In the genomic region with DNA sequence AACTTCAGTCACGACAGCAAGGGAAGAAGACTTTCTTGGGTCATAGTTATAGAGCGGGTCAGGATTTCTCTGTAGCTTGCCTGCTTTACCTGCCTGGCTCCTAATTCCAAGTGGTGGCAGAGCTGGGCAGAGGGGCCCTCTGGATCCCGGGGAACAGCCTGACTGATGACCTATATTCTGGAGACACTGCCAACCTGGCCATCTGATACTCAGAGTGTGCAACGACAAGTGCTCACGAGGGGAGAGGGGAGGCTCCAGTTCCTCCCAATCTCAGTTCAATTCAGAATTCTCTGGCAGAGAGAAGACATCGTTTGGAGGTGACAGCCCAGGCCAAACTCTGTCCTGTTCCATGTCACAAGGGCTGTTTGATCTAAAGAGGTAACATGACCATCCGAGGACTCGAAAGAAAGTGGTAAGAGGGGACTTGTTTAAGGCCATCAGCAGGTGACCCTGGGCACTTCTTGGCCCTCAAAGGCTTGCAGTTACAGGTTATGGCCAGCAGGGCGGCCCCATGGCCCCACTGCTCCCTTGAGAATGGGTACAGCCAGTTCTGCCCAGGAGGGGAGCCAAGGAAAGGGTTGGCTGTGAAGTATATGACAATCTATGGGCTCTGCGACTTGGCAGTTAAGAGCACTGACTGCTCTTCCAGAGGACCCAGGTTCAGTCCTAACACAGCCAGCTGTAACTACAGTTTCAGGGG, we compare ENCODE assay signal across 10 mouse cellular contexts. TPM values are rescaled to one million over a fixed set of nuclear protein-coding genes. Genes with fewer than 3 reads are reported as not detected.
DNase-seq lines count a peak whose midpoint lies in the region; ATAC-seq and TF ChIP-seq lines count a peak whose summit lies in the region.
"Had no signal": no experiment of that assay in that cellular context is flagged by ENCODE, and none has a peak within 500 bp of the region (broad histone marks: within the 10 kb centered on the region; RNA-seq: fewer than 3 reads in every experiment).

No protein-coding gene starts in this region.

- H3K27ac ChIP-seq in spleen, adult 2 months (ENCODE audit: insufficient read depth, low read length): no peak overlapping the region
- no peak overlapping the region for H3K27ac ChIP-seq in stomach, postnatal 0 days (replicated peaks)
- no peak overlapping the region for H3K27ac ChIP-seq in forebrain, embryonic 15.5 days (replicated peaks)
- H3K27ac ChIP-seq: liver, embryonic 13.5 days had no signal

- no peak overlapping the region for H3K4me2 ChIP-seq in stomach, postnatal 0 days (replicated peaks; ENCODE audit: low read depth)
- no peak overlapping the region for H3K4me2 ChIP-seq in forebrain, embryonic 15.5 days (replicated peaks)
- H3K4me2 ChIP-seq: liver, embryonic 13.5 days had no signal

- DNase-seq in heart, adult 18-20 months: peak; percentile 49 to 62
- DNase-seq in heart, postnatal 25 days (ENCODE audit: low spot score): no peak
- no peak for DNase-seq in spleen, adult 2 months (ENCODE audit: low read depth in 1 of 2, low spot score in 2 of 2)
- no peak for DNase-seq in spleen, postnatal 4 days (ENCODE audit: low spot score in 2 of 2)
- peak; percentile 74 for DNase-seq in cerebellum, adult 9-11 months
- no peak for DNase-seq in stomach, postnatal 0 days (ENCODE audit: low spot score)
- DNase-seq in urinary bladder, postnatal 36 days (ENCODE audit: low spot score in 2 of 2): no peak
- DNase-seq: liver, embryonic 13.5 days had no signal

- H3K4me1 ChIP-seq in spleen, adult 2 months (ENCODE audit: control insufficient read depth, insufficient read depth, insufficient read length): peaks cover 28% of the 10 kb centered on the region; the same call in 1 of the 2 replicates
- H3K4me1 ChIP-seq in stomach, postnatal 0 days (replicated peaks; ENCODE audit: control insufficient read depth, insufficient read depth): no peaks in the 10 kb centered on the region
- peaks cover 21% of the 10 kb centered on the region for H3K4me1 ChIP-seq in forebrain, embryonic 15.5 days

- TF ChIP-seq CTCF in spleen, adult 2 months (IDR thresholded peaks at IDR 0.05; ENCODE audit: extremely low read depth, insufficient read depth, insufficient read length, insufficient replicate concordance): peak; percentile 47; the same call in 1 of the 2 replicates
- TF ChIP-seq CTCF in stomach, postnatal 0 days (IDR thresholded peaks at IDR 0.05; ENCODE audit: low read depth): peak; percentile 66

- no peak for ATAC-seq in stomach, postnatal 0 days (ENCODE audit: low FRiP score, low TSS enrichment)
- ATAC-seq in forebrain, embryonic 15.5 days (replicated peaks): no peak
- ATAC-seq: Patski had no signal

- no peak overlapping the region for H3K9ac ChIP-seq in stomach, postnatal 0 days (ENCODE audit: low read length)
- no peak overlapping the region for H3K9ac ChIP-seq in forebrain, embryonic 15.5 days (replicated peaks)
- H3K9ac ChIP-seq: liver, embryonic 13.5 days had no signal

- TF ChIP-seq EP300 in stomach, postnatal 0 days (optimal IDR thresholded peaks at IDR 0.05): no peak

- WGBS in spleen, adult 2 months: 89% methylated on average over 10 of the region's 10 CpGs
- WGBS in stomach, postnatal 0 days: 79% methylated on average over 10 of the region's 10 CpGs
- WGBS in forebrain, embryonic 15.5 days: 79% methylated on average over 10 of the region's 10 CpGs

- no peak for TF ChIP-seq POLR2A in spleen, adult 2 months (IDR thresholded peaks at IDR 0.05; ENCODE audit: low read depth, low read length)

- H3K9me3 ChIP-seq in stomach, postnatal 0 days (ENCODE audit: control insufficient read depth, low read length): no peaks in the 10 kb centered on the region
- no peaks in the 10 kb centered on the region for H3K9me3 ChIP-seq in forebrain, embryonic 15.5 days
- H3K9me3 ChIP-seq: liver, embryonic 13.5 days had no signal

- H3K36me3 ChIP-seq in spleen, adult 2 months (ENCODE audit: control insufficient read depth, insufficient read depth, low read length): no peaks in the 10 kb centered on the region
- no peaks in the 10 kb centered on the region for H3K36me3 ChIP-seq in stomach, postnatal 0 days (ENCODE audit: control insufficient read depth, insufficient read depth, low read length)
- H3K36me3 ChIP-seq in forebrain, embryonic 15.5 days: no peaks in the 10 kb centered on the region

- intact Hi-C loops in heart, postnatal 25 days (cut with DNase I): loop anchor here (5.0 kb wide), 1 partner anchor 37 kb away; no protein-coding TSS in a partner anchor

- H3K27me3 ChIP-seq in spleen, adult 2 months (ENCODE audit: control insufficient read depth, insufficient read depth, low read length): no peaks in the 10 kb centered on the region
- H3K27me3 ChIP-seq in stomach, postnatal 0 days (ENCODE audit: control insufficient read depth, insufficient read depth, low read length): no peaks in the 10 kb centered on the region
- H3K27me3 ChIP-seq in forebrain, embryonic 15.5 days: no peaks in the 10 kb centered on the region
- H3K27me3 ChIP-seq: liver, embryonic 13.5 days; Patski had no signal

- H3K4me3 ChIP-seq in spleen, adult 2 months (ENCODE audit: extremely low read depth, insufficient read depth, insufficient read length): no peak overlapping the region
- H3K4me3 ChIP-seq in stomach, postnatal 0 days (ENCODE audit: low read depth, low read length): no peak overlapping the region
- H3K4me3 ChIP-seq in forebrain, embryonic 15.5 days: no peak overlapping the region
- H3K4me3 ChIP-seq: liver, embryonic 13.5 days had no signal

RNA-seq across cellular contexts. Expression of gene Selenon, which starts 38.4 kb away (rescaled TPM):
- total RNA-seq in heart, adult 18-20 months (2021): 10 to 100 TPM; 16.8 to 17.0 TPM
- total RNA-seq in heart, postnatal 25 days (2021): 10 to 100 TPM; 21.0 to 22.2 TPM
- polyA plus RNA-seq in spleen, adult 2 months (2012; rRNA removed): 8.0 and 8.3 TPM in 2 replicates
- polyA plus RNA-seq in stomach, postnatal 0 days (2015; fragmentation: Nextera tagmentation; extraction: Ambion mirVana): 8.6 and 12.1 TPM in 2 replicates
- 11.8 and 27.5 TPM in 2 replicates for polyA plus RNA-seq in forebrain, embryonic 15.5 days (2015; fragmentation: Nextera tagmentation; extraction: Ambion mirVana)

RNA-seq across cellular contexts. Expression of gene Mtfr1l, which starts 55.2 kb away (rescaled TPM):
- total RNA-seq in heart, adult 18-20 months (2021): 100 to 1,000 TPM; 184 to 217 TPM
- 100 to 1,000 TPM; 178 to 185 TPM for total RNA-seq in heart, postnatal 25 days (2021)
- polyA plus RNA-seq in spleen, adult 2 months (2012; rRNA removed): 37.4 and 55.2 TPM in 2 replicates
- 64.7 and 70.3 TPM in 2 replicates for polyA plus RNA-seq in stomach, postnatal 0 days (2015; fragmentation: Nextera tagmentation; extraction: Ambion mirVana)
- polyA plus RNA-seq in forebrain, embryonic 15.5 days (2015; fragmentation: Nextera tagmentation; extraction: Ambion mirVana): 157 and 161 TPM in 2 replicates

Comparison
In these comparisons a context has a peak if more than half of its experiments do, and no peak if none do; other contexts are left out.
1. DNase-seq: peak in heart, adult 18-20 months (2 of 2) and cerebellum, adult 9-11 months (single experiment); none in heart, postnatal 25 days (single experiment), spleen, adult 2 months (0 of 2), spleen, postnatal 4 days (0 of 2), stomach, postnatal 0 days (single experiment) and urinary bladder, postnatal 36 days (0 of 2).